Mouse (Mus musculus): ENCODE results near the gene Cerkl. TPM values are rescaled to one million over a fixed set of nuclear protein-coding genes. Genes with fewer than 3 reads are reported as not detected.

Cerkl gene
- polyA plus RNA-seq, 2 experiments: 0.34 to 1.7 TPM

DNA sequence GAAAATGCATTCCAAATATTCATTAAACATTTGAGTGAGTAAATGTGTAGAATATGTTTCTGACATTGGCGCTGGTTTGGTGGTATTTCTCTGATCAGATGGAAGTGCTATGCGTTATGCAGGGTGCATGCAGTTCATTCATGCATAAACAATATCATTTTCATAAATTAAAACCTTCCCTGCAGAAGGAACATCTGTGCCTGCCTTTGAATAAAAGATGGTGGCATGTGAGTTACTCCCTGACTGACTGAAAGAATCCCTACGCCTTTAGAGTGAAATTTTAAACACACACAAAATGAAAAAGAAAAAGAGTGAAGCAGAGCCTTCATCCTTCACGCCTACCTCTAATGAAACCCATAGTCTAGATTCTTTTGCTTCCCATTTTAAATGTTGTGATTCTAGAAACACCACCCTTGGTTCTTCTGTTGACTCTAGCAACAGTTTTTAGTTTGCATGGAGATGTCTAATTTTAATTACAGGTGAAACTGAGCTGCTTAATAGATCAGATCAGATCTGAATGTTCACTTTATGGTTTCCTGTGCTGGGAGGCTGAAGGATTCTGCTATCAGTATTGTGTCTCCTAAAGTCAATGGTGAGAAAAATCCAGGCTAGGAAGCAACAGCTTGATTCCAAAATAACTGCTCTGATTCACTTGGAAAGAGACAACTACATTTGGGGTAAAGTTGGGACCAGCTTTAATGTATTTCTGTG is 5.7 kb downstream of the Cerkl start:
- ATAC-seq (ENCODE audit: low FRiP score, low read depth): no peak
- Histone ChIP-seq H3K9me3 (ENCODE audit: control insufficient read depth, low read length) (no peaks in the 10 kb centered on the region), H3K4me2 (replicated peaks; ENCODE audit: low read depth, low read length, severe bottlenecking) (no peak overlapping the region), H3K4me3 (replicated peaks; ENCODE audit: low read length) (no peak overlapping the region), H3K4me1 (ENCODE audit: control insufficient read depth, insufficient read depth, low read length) (peaks cover 2% of the 10 kb centered on the region; the same call in 1 of the 2 replicates), H3K36me3 (ENCODE audit: control insufficient read depth, insufficient read depth, low read length) (no peaks in the 10 kb centered on the region), H3K27ac (replicated peaks; ENCODE audit: low read depth, low read length) (no peak overlapping the region), H3K9ac (ENCODE audit: low read depth, low read length, severe bottlenecking) (no peak overlapping the region), H3K27me3 (ENCODE audit: control insufficient read depth, insufficient read depth, low read length) (peaks cover 28% of the 10 kb centered on the region)
- no peak for TF ChIP-seq POLR2A (IDR thresholded peaks at IDR 0.05; ENCODE audit: borderline replicate concordance, extremely low read depth, insufficient read depth, insufficient read length)
- no peak for DNase-seq (ENCODE audit: low spot score)
- WGBS: 66% methylated on average over 4 of the region's 4 CpGs

DNA sequence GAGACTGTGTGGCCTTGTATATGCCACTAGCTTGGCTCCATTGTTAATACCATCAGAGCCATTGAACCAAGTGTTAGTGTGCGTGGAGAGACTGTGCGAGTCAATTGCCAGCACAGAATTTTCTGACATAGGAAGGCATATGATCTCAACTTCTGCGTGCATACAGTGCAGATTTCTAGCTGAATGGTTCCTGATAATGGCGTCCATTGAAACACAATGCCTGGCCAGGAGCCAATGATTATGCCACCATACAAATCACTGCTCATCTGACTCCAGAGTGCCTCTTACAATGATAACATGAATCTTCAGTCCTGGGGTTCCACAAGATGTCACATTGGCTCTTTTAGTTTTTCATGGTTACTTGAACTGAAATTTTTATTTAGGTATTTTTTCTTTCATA is 7.2 kb downstream of the Cerkl start:
- H3K4me2 ChIP-seq (replicated peaks; ENCODE audit: low read depth, low read length, severe bottlenecking): no peak overlapping the region
- no peaks in the 10 kb centered on the region for H3K36me3 ChIP-seq (ENCODE audit: control insufficient read depth, insufficient read depth, low read length)
- no peaks in the 10 kb centered on the region for H3K9me3 ChIP-seq (ENCODE audit: control insufficient read depth, low read length)
- 72% methylated on average over 4 of the region's 4 CpGs for WGBS
- H3K27me3 ChIP-seq (ENCODE audit: control insufficient read depth, insufficient read depth, low read length): peaks cover 14% of the 10 kb centered on the region
- no peak overlapping the region for H3K9ac ChIP-seq (ENCODE audit: low read depth, low read length, severe bottlenecking)
- TF ChIP-seq POLR2A (IDR thresholded peaks at IDR 0.05; ENCODE audit: borderline replicate concordance, extremely low read depth, insufficient read depth, insufficient read length): no peak
- no peak overlapping the region for H3K4me3 ChIP-seq (replicated peaks; ENCODE audit: low read length)
- DNase-seq (ENCODE audit: low spot score): no peak
- H3K4me1 ChIP-seq (ENCODE audit: control insufficient read depth, insufficient read depth, low read length): peaks cover 2% of the 10 kb centered on the region; the same call in 1 of the 2 replicates
- ATAC-seq (ENCODE audit: low FRiP score, low read depth): no peak
- H3K27ac ChIP-seq (replicated peaks; ENCODE audit: low read depth, low read length): no peak overlapping the region

- H3K27ac ChIP-seq (replicated peaks; ENCODE audit: low read depth, low read length): no peak overlapping the region
- H3K9ac ChIP-seq (ENCODE audit: low read depth, low read length, severe bottlenecking): no peak overlapping the region
- ATAC-seq (ENCODE audit: low FRiP score, low read depth) (no peak), DNase-seq (ENCODE audit: low spot score) (no peak)
- H3K36me3 ChIP-seq (ENCODE audit: control insufficient read depth, insufficient read depth, low read length): no peaks in the 10 kb centered on the region
- no peaks in the 10 kb centered on the region for H3K9me3 ChIP-seq (ENCODE audit: control insufficient read depth, low read length)
- 63% methylated on average over 1 of the region's 1 CpGs for WGBS
- peaks cover under 1% of the 10 kb centered on the region; the same call in 1 of the 2 replicates for H3K27me3 ChIP-seq (ENCODE audit: control insufficient read depth, insufficient read depth, low read length)
- no peak for TF ChIP-seq POLR2A (IDR thresholded peaks at IDR 0.05; ENCODE audit: borderline replicate concordance, extremely low read depth, insufficient read depth, insufficient read length)
- H3K4me1 ChIP-seq (ENCODE audit: control insufficient read depth, insufficient read depth, low read length): no peaks in the 10 kb centered on the region
- H3K4me3 ChIP-seq (replicated peaks; ENCODE audit: low read length): no peak overlapping the region
- no peak overlapping the region for H3K4me2 ChIP-seq (replicated peaks; ENCODE audit: low read depth, low read length, severe bottlenecking)
Observed at GRCm38 (mm10) chr2:79447198-79447597, 9.4 kb downstream of the Cerkl start.

DNA sequence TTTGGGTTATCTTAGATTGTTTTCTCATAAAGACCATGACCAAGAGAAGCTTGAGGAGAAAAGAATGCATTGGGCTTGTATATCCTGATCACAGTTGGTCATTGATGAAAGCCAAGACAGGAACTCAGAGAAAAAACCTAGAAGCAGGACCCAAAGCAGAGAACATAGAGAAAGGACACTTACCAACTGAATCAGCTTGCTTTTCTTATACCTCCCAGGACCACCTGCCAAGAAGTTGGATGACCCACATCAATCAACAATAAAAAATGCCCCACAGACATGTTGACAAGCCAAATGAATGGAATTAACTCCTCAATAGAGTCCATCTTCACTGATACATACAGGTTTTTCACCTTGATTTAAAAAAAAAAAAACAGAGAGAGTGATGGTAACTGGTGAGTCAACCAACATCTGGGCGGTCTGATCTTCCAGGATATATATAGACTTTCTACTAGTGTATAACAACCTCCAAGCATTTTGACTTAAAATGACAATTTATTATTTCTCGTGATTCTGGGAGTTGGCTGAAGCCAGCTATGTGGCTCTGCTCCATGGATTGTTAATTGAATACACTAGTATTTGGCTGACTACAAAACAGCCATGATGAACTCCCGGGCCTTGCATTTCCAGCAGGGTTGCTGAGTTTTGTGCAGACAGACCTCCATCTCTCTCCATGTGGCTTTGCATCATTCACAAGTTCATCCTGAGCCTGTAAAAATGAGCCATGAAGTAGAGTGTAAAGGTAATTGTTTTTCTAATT is 12.5 kb downstream of the Cerkl start:
- H3K4me1 ChIP-seq (ENCODE audit: control insufficient read depth, insufficient read depth, low read length): no peaks in the 10 kb centered on the region
- no peak for TF ChIP-seq POLR2A (IDR thresholded peaks at IDR 0.05; ENCODE audit: borderline replicate concordance, extremely low read depth, insufficient read depth, insufficient read length)
- no peak for ATAC-seq (ENCODE audit: low FRiP score, low read depth)
- 85% methylated on average over 3 of the region's 3 CpGs for WGBS
- no peak overlapping the region for H3K4me2 ChIP-seq (replicated peaks; ENCODE audit: low read depth, low read length, severe bottlenecking)
- no peaks in the 10 kb centered on the region for H3K36me3 ChIP-seq (ENCODE audit: control insufficient read depth, insufficient read depth, low read length)
- H3K27ac ChIP-seq (replicated peaks; ENCODE audit: low read depth, low read length): no peak overlapping the region
- no peaks in the 10 kb centered on the region for H3K9me3 ChIP-seq (ENCODE audit: control insufficient read depth, low read length)
- H3K9ac ChIP-seq (ENCODE audit: low read depth, low read length, severe bottlenecking): no peak overlapping the region
- H3K27me3 ChIP-seq (ENCODE audit: control insufficient read depth, insufficient read depth, low read length): no peaks in the 10 kb centered on the region
- DNase-seq (ENCODE audit: low spot score): no peak
- no peak overlapping the region for H3K4me3 ChIP-seq (replicated peaks; ENCODE audit: low read length)

DNA sequence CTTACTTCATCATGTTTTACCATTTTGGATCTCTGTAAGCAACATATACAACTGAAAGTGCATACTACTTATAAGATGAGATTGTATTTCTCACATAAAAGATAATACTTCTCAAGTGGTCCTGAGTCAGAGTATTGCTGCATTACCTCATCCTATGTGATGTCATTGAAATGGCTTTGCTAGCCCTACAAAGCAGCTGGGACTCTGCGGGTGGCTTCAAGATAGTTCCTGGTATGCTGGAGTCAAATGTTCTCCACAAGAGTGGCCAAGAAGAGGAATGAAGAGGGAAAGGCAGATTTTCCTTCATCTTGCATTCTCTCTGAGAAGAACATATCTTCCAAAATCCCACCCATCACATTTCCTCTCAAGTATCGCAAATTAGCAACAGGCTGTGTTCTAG is 13.2 kb downstream of the Cerkl start:
- no peak overlapping the region for H3K4me3 ChIP-seq (replicated peaks; ENCODE audit: low read length)
- H3K4me1 ChIP-seq (ENCODE audit: control insufficient read depth, insufficient read depth, low read length): no peaks in the 10 kb centered on the region
- no peaks in the 10 kb centered on the region for H3K36me3 ChIP-seq (ENCODE audit: control insufficient read depth, insufficient read depth, low read length)
- no peak overlapping the region for H3K9ac ChIP-seq (ENCODE audit: low read depth, low read length, severe bottlenecking)
- ATAC-seq (ENCODE audit: low FRiP score, low read depth): no peak
- H3K27ac ChIP-seq (replicated peaks; ENCODE audit: low read depth, low read length): no peak overlapping the region
- H3K27me3 ChIP-seq (ENCODE audit: control insufficient read depth, insufficient read depth, low read length): no peaks in the 10 kb centered on the region
- H3K9me3 ChIP-seq (ENCODE audit: control insufficient read depth, low read length): no peaks in the 10 kb centered on the region
- DNase-seq (ENCODE audit: low spot score): no peak
- no peak for TF ChIP-seq POLR2A (IDR thresholded peaks at IDR 0.05; ENCODE audit: borderline replicate concordance, extremely low read depth, insufficient read depth, insufficient read length)
- WGBS: 93% methylated on average over 2 of the region's 2 CpGs
- no peak overlapping the region for H3K4me2 ChIP-seq (replicated peaks; ENCODE audit: low read depth, low read length, severe bottlenecking)

Measured in limb, embryonic 14.5 days (tissue).